Mouse (Mus musculus) heart, embryonic 13.5 days (tissue): ENCODE results near the gene Slc1a3. TPM values are rescaled to one million over a fixed set of nuclear protein-coding genes. Genes with fewer than 3 reads are reported as not detected.

Experiments used
- ATAC-seq: fragments of 200-750 bp; cut with Nextera tagmentation; 2 replicates; pipeline ENCODE4 v1.8.0; 2017; ENCODE audit warnings: moderate TSS enrichment; ENCODE audit not compliant: insufficient number of reproducible peaks, low FRiP score, low TSS enrichment; ENCODE audit errors: extremely low read depth
- H3K27ac ChIP-seq: fragments of 300-500 bp; sonication (generic); replicated peaks from 2 replicates; pipeline ENCODE4 v1.5.1; 2015; ENCODE audit warnings: moderate library complexity, mild to moderate bottlenecking, inconsistent platforms
- H3K27me3 ChIP-seq: fragments of 300-500 bp; sonication (generic); replicated peaks from 2 replicates; pipeline ENCODE4 v1.6.1; 2015; ENCODE audit warnings: mild to moderate bottlenecking, inconsistent platforms
- H3K36me3 ChIP-seq: fragments of 300-500 bp; sonication (generic); 2 replicates; pipeline ENCODE4 v1.6.1; 2015; ENCODE audit warnings: mild to moderate bottlenecking, inconsistent platforms
- H3K4me1 ChIP-seq: fragments of 300-500 bp; sonication (generic); 2 replicates; pipeline ENCODE4 v1.6.1; 2015; ENCODE audit warnings: inconsistent platforms
- H3K4me2 ChIP-seq: fragments of 300-500 bp; sonication (generic); 2 replicates; pipeline ENCODE4 v1.6.1; 2015; ENCODE audit warnings: inconsistent platforms, mild to moderate bottlenecking, moderate library complexity
- H3K4me3 ChIP-seq: fragments of 300-500 bp; sonication (generic); 2 replicates; pipeline ENCODE4 v1.5.1; 2015; ENCODE audit warnings: moderate library complexity, mild to moderate bottlenecking, inconsistent platforms
- H3K9ac ChIP-seq: fragments of 300-500 bp; sonication (generic); 2 replicates; pipeline ENCODE4 v1.6.1; 2015; ENCODE audit warnings: inconsistent platforms, mild to moderate bottlenecking, moderate library complexity
- H3K9me3 ChIP-seq: fragments of 300-500 bp; sonication (generic); 2 replicates; pipeline ENCODE4 v1.6.1; 2016; ENCODE audit warnings: inconsistent platforms
- WGBS: fragments of 180-500 bp; shearing (Covaris S2); methylation state at CpG from one replicate; pipeline ENCODE4 v1.1.7; 2015; ENCODE audit warnings: mixed read lengths; 5-methylcytosine and 5-hydroxymethylcytosine counted together
- polyA plus RNA-seq: library from polyadenylated mRNA; unstranded; fragments of >200 nt; fragmentation: Nextera tagmentation; extraction: Ambion mirVana; gene quantifications from 2 replicates; pipeline ENCODE4 v1.2.1, GENCODE M21; 2015

Gene Slc1a3
- polyA plus RNA-seq, 1 experiment from 2014 or later = 14.8 TPM

DNA sequence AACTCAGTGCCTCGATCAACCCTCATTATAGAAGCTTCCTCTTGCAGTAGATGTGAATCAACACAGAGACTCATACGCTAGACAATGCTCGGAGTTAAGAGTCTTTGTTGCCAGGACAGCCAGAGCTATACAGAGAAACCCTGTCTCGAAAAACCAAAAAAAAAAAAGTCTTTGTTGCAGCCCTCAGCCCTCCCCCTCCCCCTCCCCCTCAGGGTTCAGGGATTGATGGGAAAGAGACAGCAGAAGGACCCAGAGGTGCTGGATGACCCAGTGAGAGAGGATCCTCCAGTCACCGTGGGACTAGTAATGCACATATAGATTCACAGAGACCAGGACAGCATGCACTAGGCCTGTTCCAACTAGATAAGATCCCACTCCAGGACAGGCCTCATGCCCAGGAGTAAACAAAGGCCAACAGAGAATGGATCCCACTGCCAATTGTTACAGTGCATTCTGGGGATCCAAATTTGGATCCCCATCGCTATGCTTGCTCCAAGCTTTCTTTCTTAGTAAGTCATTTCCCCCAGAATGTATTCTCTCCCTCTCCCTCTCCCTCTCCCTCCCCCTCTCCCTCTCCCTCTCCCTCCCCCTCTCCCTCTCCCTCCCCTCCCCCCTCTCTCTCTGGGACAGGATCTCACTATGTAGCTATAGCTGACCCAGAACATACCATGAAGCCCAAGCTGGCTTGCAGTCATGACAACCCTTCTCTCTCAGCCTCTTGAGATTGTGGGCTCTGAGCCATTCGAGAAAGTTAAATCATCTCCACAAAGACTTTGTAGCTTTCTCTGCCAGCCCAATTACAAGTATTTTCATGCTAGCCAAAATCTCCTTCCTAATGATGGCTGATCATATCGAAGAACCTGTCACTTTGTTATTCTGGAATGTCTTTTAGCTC, 52.2 kb downstream of the Slc1a3 start:
- Histone ChIP-seq H3K9ac (no peak overlapping the region), H3K4me1 (peaks cover 45% of the 10 kb centered on the region), H3K4me2 (no peak overlapping the region), H3K36me3 (no peaks in the 10 kb centered on the region), H3K27ac (peak overlapping the region; percentile 70), H3K9me3 (no peaks in the 10 kb centered on the region), H3K27me3 (no peaks in the 10 kb centered on the region), H3K4me3 (no peak overlapping the region)
- ATAC-seq = no peak
- WGBS = 62% methylated on average over 8 of the region's 8 CpGs

DNA sequence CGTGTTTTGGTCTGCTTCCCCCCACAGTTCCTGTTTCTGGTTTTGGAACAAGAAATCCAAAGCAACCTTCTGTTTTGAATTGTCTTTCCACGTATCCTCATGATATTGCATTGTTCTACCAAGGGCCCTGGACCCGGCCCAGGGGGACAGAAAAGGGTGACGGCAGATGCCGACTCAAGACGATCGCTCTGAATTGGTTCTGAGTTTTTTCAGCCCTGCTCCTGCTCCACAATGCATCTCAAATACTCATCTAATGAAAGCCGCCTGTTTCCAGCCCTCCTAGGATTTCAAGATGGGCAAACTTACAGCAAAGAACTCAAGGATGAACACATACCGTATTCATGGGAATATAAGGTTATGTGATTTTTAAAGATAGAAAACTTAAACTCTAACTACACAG, 55.3 kb downstream of the Slc1a3 start:
- Histone ChIP-seq H3K9me3 (no peaks in the 10 kb centered on the region), H3K27me3 (no peaks in the 10 kb centered on the region), H3K9ac (no peak overlapping the region), H3K27ac (0 out of 2 replicates have a peak overlapping the region, but pooled peaks have one; percentile 28), H3K4me1 (peaks cover 22% of the 10 kb centered on the region), H3K36me3 (0 out of 2 replicates have a peak, but pooled peaks cover 7% of the 10 kb centered on the region), H3K4me2 (no peak overlapping the region), H3K4me3 (no peak overlapping the region)
- no peak for ATAC-seq
- 73% methylated on average over 9 of the region's 9 CpGs for WGBS

DNA sequence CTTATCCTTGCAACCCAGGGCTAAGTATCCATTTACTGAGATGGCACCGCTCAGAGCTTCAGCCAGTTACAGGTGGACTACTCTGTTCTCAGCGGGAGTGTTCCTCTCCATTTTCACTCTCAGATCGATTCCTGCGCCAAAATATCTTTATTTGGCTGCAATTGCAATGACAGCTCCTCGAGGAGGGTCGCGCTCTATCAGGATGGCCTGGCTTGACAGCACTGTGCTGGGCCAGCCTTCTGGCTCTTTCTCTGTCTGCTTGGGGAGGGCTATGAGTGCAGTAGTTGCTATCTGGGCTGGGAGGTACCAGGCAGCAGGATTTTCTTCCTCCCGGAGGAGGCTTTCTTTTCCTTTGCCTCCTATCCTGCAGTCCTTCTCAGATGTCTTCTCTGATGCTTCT, 57.9 kb downstream of the Slc1a3 start:
- Histone ChIP-seq H3K4me3 (no peak overlapping the region), H3K27me3 (no peaks in the 10 kb centered on the region), H3K4me2 (no peak overlapping the region), H3K9ac (no peak overlapping the region), H3K4me1 (no peaks in the 10 kb centered on the region; the same call in 1 of the 2 replicates), H3K9me3 (no peaks in the 10 kb centered on the region), H3K36me3 (0 out of 2 replicates have a peak, but pooled peaks cover 12% of the 10 kb centered on the region), H3K27ac (no peak overlapping the region)
- ATAC-seq = no peak
- WGBS = 78% methylated on average over 8 of the region's 8 CpGs

DNA sequence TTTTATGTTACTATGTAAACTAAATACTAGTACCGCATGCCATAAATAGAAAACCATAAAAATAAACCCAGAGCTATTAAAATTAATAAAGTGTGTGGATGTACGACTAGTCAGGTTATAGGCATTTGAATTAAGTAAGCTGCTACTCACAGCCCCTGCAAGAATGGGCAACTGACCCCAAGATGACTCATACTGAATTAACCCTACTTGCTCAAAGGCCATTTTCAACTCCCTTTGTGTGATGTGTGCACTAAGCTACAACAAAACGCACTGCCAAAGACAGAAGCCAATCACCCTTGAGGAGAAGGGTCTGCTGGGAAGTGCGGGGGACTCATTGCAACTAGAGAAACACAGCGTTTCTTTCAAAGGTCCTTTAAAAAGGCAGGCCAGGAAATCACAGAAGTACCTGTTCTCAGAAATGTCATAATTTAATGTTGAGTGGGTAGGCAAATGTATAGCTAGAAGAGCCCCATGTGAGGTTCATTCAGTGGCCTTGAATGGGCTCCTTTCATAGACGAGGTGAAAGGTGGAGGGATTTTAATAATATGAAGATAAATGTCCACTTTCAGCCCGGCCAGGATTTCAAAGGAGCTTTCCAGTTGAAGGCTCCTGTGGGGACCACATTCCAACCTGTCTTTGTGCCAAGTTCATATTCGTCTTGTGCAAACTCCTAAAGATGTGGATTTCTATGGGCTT, 66.4 kb downstream of the Slc1a3 start:
- Histone ChIP-seq H3K36me3 (peaks cover 36% of the 10 kb centered on the region), H3K27ac (no peak overlapping the region), H3K9ac (no peak overlapping the region), H3K4me1 (0 out of 2 replicates have a peak, but pooled peaks cover 2% of the 10 kb centered on the region), H3K4me3 (no peak overlapping the region), H3K4me2 (no peak overlapping the region), H3K9me3 (no peaks in the 10 kb centered on the region), H3K27me3 (no peaks in the 10 kb centered on the region)
- no peak for ATAC-seq
- WGBS = 73% methylated on average over 8 of the region's 8 CpGs

DNA sequence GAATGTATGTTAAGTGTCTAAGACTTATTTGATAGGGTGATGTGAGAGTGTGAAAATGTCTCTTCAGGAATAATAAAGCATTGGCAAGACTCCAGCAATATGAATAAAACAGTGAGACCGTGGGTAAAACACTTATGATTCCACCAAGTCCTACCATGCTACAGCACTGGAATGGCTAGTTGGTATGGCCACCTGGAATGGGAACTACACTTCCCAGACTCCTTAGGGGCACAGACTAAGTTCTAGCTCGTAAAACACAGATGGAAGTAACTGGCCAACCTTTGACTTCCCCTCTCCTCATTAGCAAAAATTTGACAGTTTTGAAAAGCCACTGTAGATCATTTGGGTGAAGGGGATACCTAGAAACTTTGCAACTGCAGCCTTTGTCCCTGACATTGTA, 70.7 kb downstream of the Slc1a3 start:
- Histone ChIP-seq H3K27me3 (no peaks in the 10 kb centered on the region), H3K4me3 (no peak overlapping the region), H3K9me3 (no peaks in the 10 kb centered on the region), H3K9ac (no peak overlapping the region), H3K4me1 (no peaks in the 10 kb centered on the region), H3K36me3 (peaks cover 45% of the 10 kb centered on the region), H3K27ac (no peak overlapping the region), H3K4me2 (no peak overlapping the region)
- ATAC-seq = no peak
- WGBS = 56% methylated on average over 2 of the region's 2 CpGs

DNA sequence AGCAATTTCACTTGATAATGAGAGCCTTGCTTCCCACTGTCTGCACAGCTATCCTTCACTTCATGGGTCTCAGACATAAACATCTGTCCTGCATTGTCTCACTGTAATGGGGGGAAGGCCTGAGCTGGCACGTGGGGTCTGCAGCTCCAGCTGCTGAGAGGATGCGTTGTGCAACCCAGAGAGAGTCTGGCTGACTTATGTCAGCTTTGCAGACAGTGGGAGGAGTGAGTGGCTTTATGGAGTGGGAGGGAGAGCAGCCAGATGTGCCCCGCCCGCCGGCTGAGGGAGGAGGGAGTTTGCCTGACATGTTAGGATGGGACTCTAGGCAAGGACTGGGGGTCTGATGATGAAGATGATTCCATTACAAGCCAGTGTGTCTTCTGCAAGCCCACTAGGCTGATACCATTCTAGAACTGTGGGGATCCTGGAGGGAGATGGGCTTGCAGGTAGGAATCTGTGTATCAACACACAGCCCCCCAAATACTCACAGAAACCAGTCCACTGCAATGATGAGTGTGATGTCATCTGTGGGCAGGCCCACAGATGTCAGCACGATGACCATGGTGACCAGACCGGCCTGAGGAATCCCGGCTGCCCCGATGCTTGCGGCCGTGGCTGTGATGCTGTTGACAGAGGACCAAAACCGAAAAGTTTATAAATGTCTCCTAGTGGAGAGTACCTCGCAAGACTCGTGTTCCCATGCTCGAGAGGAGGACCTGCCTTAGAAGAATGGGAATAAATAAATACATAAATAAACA, 71.8 kb downstream of the Slc1a3 start:
- WGBS = 69% methylated on average over 15 of the region's 15 CpGs
- Histone ChIP-seq H3K4me1 (no peaks in the 10 kb centered on the region), H3K27ac (no peak overlapping the region), H3K9ac (no peak overlapping the region), H3K4me2 (no peak overlapping the region), H3K36me3 (peaks cover 45% of the 10 kb centered on the region), H3K27me3 (no peaks in the 10 kb centered on the region), H3K4me3 (no peak overlapping the region), H3K9me3 (no peaks in the 10 kb centered on the region)
- no peak for ATAC-seq

DNA sequence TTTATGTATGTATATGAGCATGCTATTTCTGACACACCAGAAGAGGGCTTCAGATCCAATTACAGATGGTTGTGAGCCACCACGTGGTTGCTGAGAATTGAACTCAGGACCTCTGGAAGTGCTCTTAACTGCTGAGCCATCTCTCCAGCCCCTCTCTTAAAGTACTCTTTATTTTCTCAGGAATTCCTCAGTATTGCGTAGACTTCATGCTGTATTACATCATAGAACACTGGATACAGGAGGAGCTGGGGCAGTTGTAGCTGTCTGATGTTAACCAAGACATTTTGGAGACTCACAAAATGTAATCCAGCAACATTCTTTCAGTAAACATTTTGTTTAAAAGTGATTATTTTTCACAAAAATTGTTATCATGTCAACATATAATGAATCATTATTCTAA, 73.3 kb downstream of the Slc1a3 start:
- no peak for ATAC-seq

DNA sequence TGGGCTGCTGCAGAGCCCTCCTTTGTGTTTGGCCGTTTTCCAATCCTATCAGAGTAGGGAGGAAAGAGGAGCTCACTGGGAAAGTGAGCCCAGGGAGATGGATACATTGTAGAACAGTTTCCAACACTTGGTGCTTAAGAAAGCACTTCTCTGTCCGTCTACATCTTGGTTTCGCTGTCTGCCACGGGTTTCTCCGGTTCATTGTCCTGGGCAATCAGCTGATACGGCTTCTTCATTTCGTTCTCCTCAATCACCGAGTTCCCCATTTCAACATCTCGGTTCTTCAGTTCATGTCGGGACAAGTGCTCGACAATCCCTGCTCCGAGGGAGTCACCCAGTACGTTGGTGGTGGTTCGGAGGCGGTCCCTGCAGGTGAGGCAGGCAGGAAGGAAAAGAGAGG, 74.6 kb downstream of the Slc1a3 start:
- H3K9me3 ChIP-seq = no peaks in the 10 kb centered on the region
- H3K27me3 ChIP-seq = no peaks in the 10 kb centered on the region
- H3K9ac ChIP-seq = no peak overlapping the region
- H3K27ac ChIP-seq = no peak overlapping the region
- no peak overlapping the region for H3K4me3 ChIP-seq
- H3K4me2 ChIP-seq = no peak overlapping the region
- peaks cover 6% of the 10 kb centered on the region for H3K4me1 ChIP-seq
- H3K36me3 ChIP-seq = peaks cover 26% of the 10 kb centered on the region
- 88% methylated on average over 15 of the region's 15 CpGs for WGBS
- no peak for ATAC-seq

More for the DNA sequence above, 73.3 kb downstream of the Slc1a3 start:
- no peak overlapping the region for H3K27ac ChIP-seq
- no peak overlapping the region for H3K4me3 ChIP-seq
- no peaks in the 10 kb centered on the region for H3K9me3 ChIP-seq
- H3K4me1 ChIP-seq = peaks cover 4% of the 10 kb centered on the region
- no peak overlapping the region for H3K4me2 ChIP-seq
- WGBS = 82% methylated on average over 2 of the region's 2 CpGs
- no peaks in the 10 kb centered on the region for H3K27me3 ChIP-seq
- peaks cover 36% of the 10 kb centered on the region for H3K36me3 ChIP-seq
- no peak overlapping the region for H3K9ac ChIP-seq

DNA sequence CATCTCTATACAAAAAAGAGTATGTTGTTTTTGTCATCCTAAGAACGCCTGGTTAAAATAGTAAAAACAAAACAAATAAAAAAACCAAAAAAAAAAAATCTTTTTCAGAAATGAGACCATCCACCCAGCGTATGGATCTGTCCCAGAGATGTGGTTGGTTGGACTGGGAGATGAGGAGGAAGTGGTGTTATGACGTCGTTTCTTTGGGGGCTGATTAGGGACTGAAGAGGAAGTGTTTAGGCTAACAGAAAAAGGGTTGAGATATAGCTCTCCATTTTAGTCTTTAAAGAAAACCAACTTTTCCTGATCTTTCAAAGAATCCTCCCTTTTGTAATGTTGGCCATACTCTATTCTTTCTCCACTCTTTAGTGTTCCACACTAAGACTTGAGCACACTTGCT, 75.8 kb downstream of the Slc1a3 start:
- ATAC-seq = no peak

DNA sequence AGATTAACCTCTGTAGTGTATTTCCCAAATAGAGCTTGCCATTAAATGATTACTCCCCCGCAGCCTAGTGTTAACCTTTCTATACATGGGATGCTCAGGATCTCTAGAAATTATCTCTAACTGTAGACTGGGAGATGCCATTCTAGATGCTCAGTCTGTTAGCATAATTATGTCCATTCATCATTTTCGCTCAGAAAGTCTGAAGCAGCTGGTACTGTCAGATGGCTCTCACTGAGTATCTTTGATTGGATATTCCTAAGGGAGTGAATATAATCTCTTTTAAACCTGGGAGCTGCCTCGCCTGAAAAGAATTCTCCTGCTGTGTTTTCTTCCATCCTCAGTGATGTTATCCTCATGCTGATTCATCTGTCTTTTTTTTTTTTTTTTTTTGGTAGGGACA, 76.2 kb downstream of the Slc1a3 start:
- 72% methylated on average over 3 of the region's 3 CpGs for WGBS
- no peak overlapping the region for H3K9ac ChIP-seq
- no peak for ATAC-seq
- peaks cover 5% of the 10 kb centered on the region; the same call in 1 of the 2 replicates for H3K27me3 ChIP-seq
- H3K4me2 ChIP-seq = no peak overlapping the region
- no peak overlapping the region for H3K4me3 ChIP-seq
- H3K36me3 ChIP-seq = peaks cover 21% of the 10 kb centered on the region
- no peaks in the 10 kb centered on the region for H3K9me3 ChIP-seq
- no peak overlapping the region for H3K27ac ChIP-seq
- H3K4me1 ChIP-seq = peaks cover 6% of the 10 kb centered on the region

More for the DNA sequence above, 75.8 kb downstream of the Slc1a3 start:
- Histone ChIP-seq H3K9me3 (no peaks in the 10 kb centered on the region), H3K4me2 (no peak overlapping the region), H3K27me3 (peaks cover 5% of the 10 kb centered on the region; the same call in 1 of the 2 replicates), H3K4me3 (no peak overlapping the region), H3K36me3 (peaks cover 21% of the 10 kb centered on the region), H3K9ac (no peak overlapping the region), H3K27ac (no peak overlapping the region), H3K4me1 (peaks cover 6% of the 10 kb centered on the region)
- 76% methylated on average over 4 of the region's 4 CpGs for WGBS

DNA sequence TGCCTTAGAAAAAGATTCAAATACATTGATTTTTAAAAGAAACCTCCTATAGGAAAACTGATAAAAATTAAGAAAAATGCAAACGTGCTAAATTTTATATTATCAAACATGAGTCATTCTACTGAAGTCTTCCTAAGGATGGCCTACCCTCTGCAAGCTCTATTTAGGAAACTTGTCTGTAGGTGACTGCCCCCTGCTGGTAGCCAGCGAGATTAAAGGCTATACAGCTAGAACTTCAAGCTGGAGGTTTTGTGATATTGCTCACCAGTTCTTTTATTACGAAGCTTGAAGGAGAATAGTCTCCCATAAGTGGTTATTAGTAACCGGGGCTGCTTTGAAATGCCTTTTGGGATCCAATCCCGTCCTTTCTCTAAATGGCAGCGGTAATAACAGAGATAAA, 77.2 kb downstream of the Slc1a3 start:
- H3K4me1 ChIP-seq = peaks cover 10% of the 10 kb centered on the region
- H3K9ac ChIP-seq = no peak overlapping the region
- peaks cover 14% of the 10 kb centered on the region for H3K36me3 ChIP-seq
- WGBS = 59% methylated on average over 6 of the region's 6 CpGs
- H3K27me3 ChIP-seq = peaks cover 5% of the 10 kb centered on the region; the same call in 1 of the 2 replicates
- H3K27ac ChIP-seq = no peak overlapping the region
- no peak overlapping the region for H3K4me3 ChIP-seq
- H3K4me2 ChIP-seq = no peak overlapping the region
- H3K9me3 ChIP-seq = no peaks in the 10 kb centered on the region
- ATAC-seq = no peak
